Comparison of ENCODE assay signal across 8 mouse cellular contexts in genomic region chr13:13968629-13969111, GRCm38 (mm10). TPM values are rescaled to one million over a fixed set of nuclear protein-coding genes. Genes with fewer than 3 reads are reported as not detected.
DNase-seq lines count a peak whose midpoint lies in the region; ATAC-seq lines count a peak whose summit lies in the region.

No protein-coding gene starts in this region.

- peaks cover 27% of the 10 kb centered on the region for H3K4me1 ChIP-seq in liver, embryonic 16.5 days (ENCODE audit: control insufficient read depth, low read depth, low read length)

- 0 out of 2 replicates have a peak overlapping the region, but pooled peaks have one; percentile 9 for H3K4me3 ChIP-seq in liver, embryonic 16.5 days (ENCODE audit: low read depth, low read length)

- H3K27ac ChIP-seq in liver, embryonic 16.5 days (ENCODE audit: low read length), result peak overlapping the region; percentile 87

- peaks cover 9% of the 10 kb centered on the region for H3K36me3 ChIP-seq in liver, embryonic 16.5 days (ENCODE audit: control insufficient read depth, insufficient read depth)

- peak; percentile 95 for ATAC-seq in erythroblast, adult 5-6 weeks (replicated peaks; ENCODE audit: low FRiP score, poor library complexity, severe bottlenecking)
- peak; percentile 96 for ATAC-seq in liver, embryonic 16.5 days (ENCODE audit: low read depth)

- DNase-seq in urinary bladder, postnatal 25 days (ENCODE audit: low spot score), result peak; percentile 10
- no peak for DNase-seq in urinary bladder, postnatal 4 days (ENCODE audit: low spot score in 2 of 2)
- peak; percentile 58 for DNase-seq in yolk sac, embryonic 10.5 days (ENCODE audit: low spot score)
- DNase-seq in embryo, embryonic 9.5 days (ENCODE audit: extremely low spot score), result no peak
- DNase-seq in thymus, postnatal 14 days, result no peak
- no peak for DNase-seq in testis, postnatal 10 days (ENCODE audit: low spot score)

- 39% methylated on average over 4 of the region's 4 CpGs for WGBS in liver, embryonic 16.5 days (ENCODE audit: insufficient replicate concordance)

- H3K9ac ChIP-seq in liver, embryonic 16.5 days (ENCODE audit: low read depth, low read length), result peak overlapping the region; percentile 42

- H3K4me2 ChIP-seq in liver, embryonic 16.5 days (ENCODE audit: low read depth, low read length), result peak overlapping the region; percentile 48

- H3K9me3 ChIP-seq in liver, embryonic 16.5 days (replicated peaks; ENCODE audit: control insufficient read depth, low read length), result no peaks in the 10 kb centered on the region

- H3K27me3 ChIP-seq in liver, embryonic 16.5 days (ENCODE audit: control insufficient read depth, insufficient read depth, low read depth, low read length), result no peaks in the 10 kb centered on the region

RNA-seq across cellular contexts. Expression of gene B3galnt2, which starts 14.4 kb away (rescaled TPM):
- 10.2 and 14.0 TPM in 2 replicates for total RNA-seq in erythroblast, adult 5-6 weeks (2015; ENCODE audit: low replicate concordance)
- 7.4 and 10.7 TPM in 2 replicates for total RNA-seq in erythroblast, adult 5-6 weeks (2017; ENCODE audit: low replicate concordance)
- polyA plus RNA-seq in liver, embryonic 16.5 days (2015; fragmentation: Nextera tagmentation; extraction: Ambion mirVana), result 23.2 and 25.7 TPM in 2 replicates

Comparison
In these comparisons a context has a peak if more than half of its experiments do, and no peak if none do; other contexts are left out.
1. DNase-seq: peak in urinary bladder, postnatal 25 days (single experiment) and yolk sac, embryonic 10.5 days (single experiment); none in urinary bladder, postnatal 4 days (0 of 2), embryo, embryonic 9.5 days (single experiment), thymus, postnatal 14 days (single experiment) and testis, postnatal 10 days (single experiment).